Mouse (Mus musculus): ENCODE data around the gene Lrp8. TPM values are rescaled to one million over a fixed set of nuclear protein-coding genes. Genes with fewer than 3 reads are reported as not detected.

The Lrp8 gene
- polyA plus RNA-seq, 1 experiment, result 1.4 TPM

- Histone ChIP-seq H3K4me3 (replicated peaks) (no peak overlapping the region), H3K36me3 (ENCODE audit: control insufficient read depth) (peaks cover 15% of the 10 kb centered on the region), H3K4me1 (ENCODE audit: control insufficient read depth) (peaks cover 44% of the 10 kb centered on the region), H3K27me3 (ENCODE audit: control insufficient read depth) (no peaks in the 10 kb centered on the region), H3K9me3 (ENCODE audit: control insufficient read depth, low read length) (no peaks in the 10 kb centered on the region)
- no peak for TF ChIP-seq GATA1 (IDR thresholded peaks at IDR 0.05; ENCODE audit: low read length)
- TF ChIP-seq TAL1 (IDR thresholded peaks at IDR 0.05; ENCODE audit: low read length), result no peak
Observed at GRCm38 (mm10) chr4:107920336-107920735, 118.3 kb downstream of the Lrp8 start.

- H3K27me3 ChIP-seq (ENCODE audit: control insufficient read depth), result no peaks in the 10 kb centered on the region
- no peaks in the 10 kb centered on the region for H3K9me3 ChIP-seq (ENCODE audit: control insufficient read depth, low read length)
- peak overlapping the region; percentile 82 for H3K4me3 ChIP-seq (replicated peaks)
- peaks cover 44% of the 10 kb centered on the region for H3K4me1 ChIP-seq (ENCODE audit: control insufficient read depth)
- TF ChIP-seq TAL1 (IDR thresholded peaks at IDR 0.05; ENCODE audit: low read length), result no peak
- no peak for TF ChIP-seq GATA1 (IDR thresholded peaks at IDR 0.05; ENCODE audit: low read length)
- H3K36me3 ChIP-seq (ENCODE audit: control insufficient read depth), result peaks cover 15% of the 10 kb centered on the region
Observed at GRCm38 (mm10) chr4:107921152-107921695, 119.2 kb downstream of the Lrp8 start.

GRCm38 (mm10) chr4:107921952-107922351, 119.9 kb downstream of the Lrp8 start:
- Histone ChIP-seq H3K4me1 (ENCODE audit: control insufficient read depth) (peaks cover 44% of the 10 kb centered on the region), H3K9me3 (ENCODE audit: control insufficient read depth, low read length) (no peaks in the 10 kb centered on the region), H3K4me3 (replicated peaks) (peak overlapping the region; percentile 82), H3K36me3 (ENCODE audit: control insufficient read depth) (peaks cover 15% of the 10 kb centered on the region), H3K27me3 (ENCODE audit: control insufficient read depth) (no peaks in the 10 kb centered on the region)
- no peak for TF ChIP-seq GATA1 (IDR thresholded peaks at IDR 0.05; ENCODE audit: low read length)
- TF ChIP-seq TAL1 (IDR thresholded peaks at IDR 0.05; ENCODE audit: low read length), result no peak

GRCm38 (mm10) chr4:107923145-107923802, 121.2 kb downstream of the Lrp8 start, which contains the start of gene Cpt2:
Cpt2 (minus strand) TSS chr4:107923610.
- Histone ChIP-seq H3K4me3 (replicated peaks) (peak within 1 kb of the TSS; percentile 82), H3K27me3 (ENCODE audit: control insufficient read depth) (no peaks in the 10 kb centered on the region), H3K4me1 (ENCODE audit: control insufficient read depth) (peaks cover 53% of the 10 kb centered on the region), H3K9me3 (ENCODE audit: control insufficient read depth, low read length) (no peaks in the 10 kb centered on the region), H3K36me3 (ENCODE audit: control insufficient read depth) (peaks cover 12% of the 10 kb centered on the region)
- TF ChIP-seq TAL1 (IDR thresholded peaks at IDR 0.05; ENCODE audit: low read length) (no peak), GATA1 (IDR thresholded peaks at IDR 0.05; ENCODE audit: low read length) (no peak)

GRCm38 (mm10) chr4:107923803-107924194, 121.7 kb downstream of the Lrp8 start:
- peaks cover 58% of the 10 kb centered on the region for H3K4me1 ChIP-seq (ENCODE audit: control insufficient read depth)

More at GRCm38 (mm10) chr4:107923803-107924194, 121.7 kb downstream of the Lrp8 start:
- H3K27me3 ChIP-seq (ENCODE audit: control insufficient read depth), result no peaks in the 10 kb centered on the region
- no peaks in the 10 kb centered on the region for H3K9me3 ChIP-seq (ENCODE audit: control insufficient read depth, low read length)
- H3K36me3 ChIP-seq (ENCODE audit: control insufficient read depth), result peaks cover 11% of the 10 kb centered on the region
- peak overlapping the region; percentile 82 for H3K4me3 ChIP-seq (replicated peaks)
- TF ChIP-seq TAL1 (IDR thresholded peaks at IDR 0.05; ENCODE audit: low read length), result no peak
- no peak for TF ChIP-seq GATA1 (IDR thresholded peaks at IDR 0.05; ENCODE audit: low read length)

Other genes starting within 250 kb of the Lrp8 start
- gene Dmrtb1, start 118.0 kb upstream of the Lrp8 start, polyA plus RNA-seq (2012), result 0.04 and 0.05 TPM in 2 replicates
- 0.84 and 0.89 TPM in 2 replicates for gene Magoh, start 77.5 kb downstream of the Lrp8 start, polyA plus RNA-seq (2012)
- 0.16 and 0.20 TPM in 2 replicates for gene 0610037L13Rik, start 87.6 kb downstream of the Lrp8 start, polyA plus RNA-seq (2012)
- gene Cpt2, start 121.3 kb downstream of the Lrp8 start, polyA plus RNA-seq (2012), result 4.9 and 6.6 TPM in 2 replicates
- gene Slc1a7, start 166.1 kb downstream of the Lrp8 start, polyA plus RNA-seq (2012), result not detected in 2 replicates